Mouse (Mus musculus): ENCODE results near the gene Pfkm. TPM values are rescaled to one million over a fixed set of nuclear protein-coding genes. Genes with fewer than 3 reads are reported as not detected.
A peak's percentile ranks its signal among the peaks of the same experiment; 100 is the strongest.

Gene Pfkm
- polyA plus RNA-seq, 1 experiment = 471 TPM

GRCm38 (mm10) chr15:98066602-98067001, 25.8 kb upstream of the Pfkm start:
- no peak for DNase-seq
- no peak overlapping the region for H3K27ac ChIP-seq (ENCODE audit: insufficient read depth, low read length)
- WGBS = 94% methylated on average over 12 of the region's 12 CpGs
- no peaks in the 10 kb centered on the region for H3K27me3 ChIP-seq (ENCODE audit: control insufficient read depth, insufficient read depth, low read length)
- H3K4me3 ChIP-seq (replicated peaks; ENCODE audit: insufficient read depth, low read depth, low read length) = no peak overlapping the region
- no peak for TF ChIP-seq CTCF (IDR thresholded peaks at IDR 0.05; ENCODE audit: borderline replicate concordance, insufficient read depth, low read depth, low read length)
- TF ChIP-seq POLR2A (IDR thresholded peaks at IDR 0.05; ENCODE audit: borderline replicate concordance, insufficient read depth, low read length) = no peak
- H3K4me1 ChIP-seq (ENCODE audit: control insufficient read depth, insufficient read depth, low read length) = peaks cover 13% of the 10 kb centered on the region

- 68% methylated on average over 3 of the region's 3 CpGs for WGBS
Measured at GRCm38 (mm10) chr15:98067492-98067891, 24.9 kb upstream of the Pfkm start.

GRCm38 (mm10) chr15:98068506-98068905, 23.9 kb upstream of the Pfkm start:
- DNase-seq = no peak
- no peak overlapping the region for H3K27ac ChIP-seq (ENCODE audit: insufficient read depth, low read length)
- WGBS = 90% methylated on average over 9 of the region's 9 CpGs
- H3K4me3 ChIP-seq (replicated peaks; ENCODE audit: insufficient read depth, low read depth, low read length) = no peak overlapping the region
- TF ChIP-seq POLR2A (IDR thresholded peaks at IDR 0.05; ENCODE audit: borderline replicate concordance, insufficient read depth, low read length) = no peak
- no peak for TF ChIP-seq CTCF (IDR thresholded peaks at IDR 0.05; ENCODE audit: borderline replicate concordance, insufficient read depth, low read depth, low read length)
- H3K27me3 ChIP-seq (ENCODE audit: control insufficient read depth, insufficient read depth, low read length) = no peaks in the 10 kb centered on the region
- peaks cover 13% of the 10 kb centered on the region for H3K4me1 ChIP-seq (ENCODE audit: control insufficient read depth, insufficient read depth, low read length)

More at GRCm38 (mm10) chr15:98067492-98067891, 24.9 kb upstream of the Pfkm start:
- Histone ChIP-seq H3K27me3 (ENCODE audit: control insufficient read depth, insufficient read depth, low read length) (no peaks in the 10 kb centered on the region), H3K4me1 (ENCODE audit: control insufficient read depth, insufficient read depth, low read length) (peaks cover 13% of the 10 kb centered on the region), H3K27ac (ENCODE audit: insufficient read depth, low read length) (no peak overlapping the region), H3K4me3 (replicated peaks; ENCODE audit: insufficient read depth, low read depth, low read length) (no peak overlapping the region)
- no peak for DNase-seq
- TF ChIP-seq CTCF (IDR thresholded peaks at IDR 0.05; ENCODE audit: borderline replicate concordance, insufficient read depth, low read depth, low read length) = no peak
- TF ChIP-seq POLR2A (IDR thresholded peaks at IDR 0.05; ENCODE audit: borderline replicate concordance, insufficient read depth, low read length) = no peak

GRCm38 (mm10) chr15:98069566-98070245, 22.7 kb upstream of the Pfkm start:
- 67% methylated on average over 8 of the region's 8 CpGs for WGBS
- DNase-seq = no peak
- H3K4me3 ChIP-seq (replicated peaks; ENCODE audit: insufficient read depth, low read depth, low read length) = no peak overlapping the region
- no peak overlapping the region for H3K27ac ChIP-seq (ENCODE audit: insufficient read depth, low read length)
- peaks cover 13% of the 10 kb centered on the region for H3K4me1 ChIP-seq (ENCODE audit: control insufficient read depth, insufficient read depth, low read length)
- TF ChIP-seq CTCF (IDR thresholded peaks at IDR 0.05; ENCODE audit: borderline replicate concordance, insufficient read depth, low read depth, low read length) = peak; percentile 35; the same call in 1 of the 2 replicates
- TF ChIP-seq POLR2A (IDR thresholded peaks at IDR 0.05; ENCODE audit: borderline replicate concordance, insufficient read depth, low read length) = no peak
- no peaks in the 10 kb centered on the region for H3K27me3 ChIP-seq (ENCODE audit: control insufficient read depth, insufficient read depth, low read length)

DNA sequence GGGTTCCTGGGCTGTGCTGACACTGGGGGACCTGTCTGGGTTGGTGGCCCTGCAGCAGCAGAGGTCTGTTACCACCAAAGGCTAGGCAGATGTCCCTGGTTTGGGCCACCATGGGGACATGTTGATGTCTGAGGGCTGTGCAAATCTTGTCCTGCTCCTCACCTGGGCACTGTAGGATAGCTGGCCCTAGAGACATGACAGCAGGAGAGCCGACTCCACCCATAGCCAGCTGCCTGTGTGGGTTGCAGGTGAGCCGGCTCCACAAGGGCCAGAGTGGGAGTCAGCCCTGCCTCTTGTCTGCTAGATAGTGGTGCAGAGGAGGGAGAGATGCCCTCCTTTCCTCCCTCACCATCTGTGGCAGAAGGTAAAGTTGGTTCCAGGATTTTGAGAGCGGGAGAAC, 22.0 kb upstream of the Pfkm start:
- no peak overlapping the region for H3K4me3 ChIP-seq (replicated peaks; ENCODE audit: insufficient read depth, low read depth, low read length)
- no peaks in the 10 kb centered on the region for H3K27me3 ChIP-seq (ENCODE audit: control insufficient read depth, insufficient read depth, low read length)
- WGBS = 36% methylated on average over 3 of the region's 3 CpGs
- peaks cover 18% of the 10 kb centered on the region for H3K4me1 ChIP-seq (ENCODE audit: control insufficient read depth, insufficient read depth, low read length)
- TF ChIP-seq POLR2A (IDR thresholded peaks at IDR 0.05; ENCODE audit: borderline replicate concordance, insufficient read depth, low read length) (no peak), CTCF (IDR thresholded peaks at IDR 0.05; ENCODE audit: borderline replicate concordance, insufficient read depth, low read depth, low read length) (no peak)
- DNase-seq = no peak
- H3K27ac ChIP-seq (ENCODE audit: insufficient read depth, low read length) = no peak overlapping the region

DNA sequence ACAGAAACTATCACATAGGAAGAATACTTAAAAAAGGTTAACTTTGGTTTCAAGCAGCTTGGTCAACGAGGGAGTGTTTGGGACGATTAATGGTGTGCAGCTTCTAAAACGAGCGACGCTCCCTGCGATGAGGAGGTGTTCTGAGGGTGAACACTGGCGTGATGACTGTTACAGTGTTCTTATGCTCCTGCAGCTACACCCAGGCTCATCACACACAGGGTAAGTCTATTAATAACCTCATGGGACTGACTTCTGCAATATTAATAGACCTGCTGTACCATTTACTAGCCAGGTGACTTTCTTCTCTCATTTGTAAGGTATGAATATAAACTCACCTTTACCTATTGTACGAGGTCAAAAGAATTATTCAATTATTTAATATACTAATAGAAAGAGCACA, 17.9 kb upstream of the Pfkm start:
- Histone ChIP-seq H3K27ac (ENCODE audit: insufficient read depth, low read length) (no peak overlapping the region), H3K4me1 (ENCODE audit: control insufficient read depth, insufficient read depth, low read length) (peaks cover 17% of the 10 kb centered on the region), H3K4me3 (replicated peaks; ENCODE audit: insufficient read depth, low read depth, low read length) (no peak overlapping the region), H3K27me3 (ENCODE audit: control insufficient read depth, insufficient read depth, low read length) (no peaks in the 10 kb centered on the region)
- DNase-seq = no peak
- WGBS = 86% methylated on average over 8 of the region's 8 CpGs
- no peak for TF ChIP-seq POLR2A (IDR thresholded peaks at IDR 0.05; ENCODE audit: borderline replicate concordance, insufficient read depth, low read length)
- no peak for TF ChIP-seq CTCF (IDR thresholded peaks at IDR 0.05; ENCODE audit: borderline replicate concordance, insufficient read depth, low read depth, low read length)

GRCm38 (mm10) chr15:98075034-98075433, 17.4 kb upstream of the Pfkm start:
- no peak overlapping the region for H3K4me3 ChIP-seq (replicated peaks; ENCODE audit: insufficient read depth, low read depth, low read length)
- peaks cover 11% of the 10 kb centered on the region for H3K4me1 ChIP-seq (ENCODE audit: control insufficient read depth, insufficient read depth, low read length)
- H3K27ac ChIP-seq (ENCODE audit: insufficient read depth, low read length) = no peak overlapping the region
- no peaks in the 10 kb centered on the region for H3K27me3 ChIP-seq (ENCODE audit: control insufficient read depth, insufficient read depth, low read length)
- TF ChIP-seq CTCF (IDR thresholded peaks at IDR 0.05; ENCODE audit: borderline replicate concordance, insufficient read depth, low read depth, low read length) (no peak), POLR2A (IDR thresholded peaks at IDR 0.05; ENCODE audit: borderline replicate concordance, insufficient read depth, low read length) (no peak)
- 49% methylated on average over 16 of the region's 16 CpGs for WGBS
- DNase-seq = no peak

GRCm38 (mm10) chr15:98076901-98077300, 15.5 kb upstream of the Pfkm start:
- no peak for DNase-seq
- H3K4me1 ChIP-seq (ENCODE audit: control insufficient read depth, insufficient read depth, low read length) = peaks cover 5% of the 10 kb centered on the region; the same call in 1 of the 2 replicates
- H3K4me3 ChIP-seq (replicated peaks; ENCODE audit: insufficient read depth, low read depth, low read length) = no peak overlapping the region
- no peaks in the 10 kb centered on the region for H3K27me3 ChIP-seq (ENCODE audit: control insufficient read depth, insufficient read depth, low read length)
- TF ChIP-seq POLR2A (IDR thresholded peaks at IDR 0.05; ENCODE audit: borderline replicate concordance, insufficient read depth, low read length) (no peak), CTCF (IDR thresholded peaks at IDR 0.05; ENCODE audit: borderline replicate concordance, insufficient read depth, low read depth, low read length) (no peak)
- 88% methylated on average over 6 of the region's 6 CpGs for WGBS
- H3K27ac ChIP-seq (ENCODE audit: insufficient read depth, low read length) = no peak overlapping the region

All from cerebellum, adult 2 months (tissue).